Mouse (Mus musculus) heart, adult 2 months (tissue): Measurements from ENCODE around the gene Trim50. TPM values are rescaled to one million over a fixed set of nuclear protein-coding genes. Genes with fewer than 3 reads are reported as not detected.
A peak's percentile ranks its signal among the peaks of the same experiment; 100 is the strongest.

Source experiments
- DNase-seq, 2 experiments: peaks; one replicate each; pipeline ENCODE4 v3.0.0; 2021
- H3K27ac ChIP-seq: fragments of 200-600 bp; 2 replicates; pipeline ENCODE4 v1.8.1; 2022
- H3K27me3 ChIP-seq: fragments of 200-500 bp; 2 replicates; pipeline ENCODE4 v1.6.1; 2012; ENCODE audit warnings: mild to moderate bottlenecking, low read length, inconsistent platforms, mixed read lengths; ENCODE audit not compliant: control insufficient read depth, insufficient read depth
- H3K36me3 ChIP-seq: fragments of 200-500 bp; 2 replicates; pipeline ENCODE4 v1.6.1; 2012; ENCODE audit warnings: low read length, inconsistent platforms; ENCODE audit not compliant: control insufficient read depth, insufficient read depth
- H3K4me1 ChIP-seq: fragments of 200-500 bp; 2 replicates; pipeline ENCODE4 v1.6.1; 2011; ENCODE audit warnings: low read length; ENCODE audit not compliant: control insufficient read depth, insufficient read depth
- H3K4me3 ChIP-seq: fragments of 200-600 bp; 2 replicates; pipeline ENCODE4 v1.8.1; 2022
- H3K79me2 ChIP-seq: fragments of 200-500 bp; replicated peaks from 2 replicates; pipeline ENCODE4 v1.6.1; 2012; ENCODE audit warnings: mild to moderate bottlenecking, inconsistent platforms, low read length, moderate library complexity, mixed read lengths; ENCODE audit not compliant: control insufficient read depth, insufficient read depth
- H3K9ac ChIP-seq: fragments of 200-500 bp; 2 replicates; pipeline ENCODE4 v1.6.1; 2012; ENCODE audit warnings: low read depth, mild to moderate bottlenecking, control low read depth, inconsistent platforms, low read length, mixed read lengths
- CTCF ChIP-seq: fragments of 200-600 bp; IDR thresholded peaks from 2 replicates; pipeline ENCODE4 v1.8.1; 2022; ENCODE audit warnings: antibody characterized with exemption, mild to moderate bottlenecking, moderate library complexity
- EP300 ChIP-seq: fragments of 200-500 bp; IDR thresholded peaks from 2 replicates; pipeline ENCODE4 v1.6.1; 2011; ENCODE audit warnings: low read depth, low read length, control low read depth; ENCODE audit not compliant: insufficient read depth
- POLR2A ChIP-seq: fragments of 200-500 bp; IDR thresholded peaks from 2 replicates; pipeline ENCODE4 v1.6.1; 2011; ENCODE audit warnings: mild to moderate bottlenecking, low read depth, low read length, control low read depth; ENCODE audit not compliant: insufficient read depth
- WGBS: fragments of 180-500 bp; shearing (Covaris S2); methylation state at CpG from one replicate; pipeline ENCODE4 v1.1.7; 2018; 5-methylcytosine and 5-hydroxymethylcytosine counted together
- intact Hi-C: fragments of 180-260 bp; cut with DNase I; formaldehyde crosslinking; loops from one replicate; pipeline ENCODE4 v1.15.1; 2025
- microRNA-seq, 2 experiments: library from miRNA; unstranded; fragments of <30 nt; microRNA quantifications; one replicate each; pipeline ENCODE4 v1.2.0; 2021
- polyA plus RNA-seq: library from polyadenylated mRNA; depleted of rRNA; stranded (reverse); fragments of >200 nt; gene quantifications from 2 replicates; pipeline ENCODE4 v1.2.3, GENCODE M21; 2012; rRNA removed
- total RNA-seq, 2 experiments: library from RNA; stranded (reverse); gene quantifications; 2 replicates each; pipeline ENCODE4 v1.2.3; 2021

The Trim50 gene
- total and polyA plus RNA-seq, 3 experiments, result 0.11 to 0.18 TPM; not detected in 1

- H3K36me3 ChIP-seq, result no peaks in the 10 kb centered on the region
- no peaks in the 10 kb centered on the region for H3K4me1 ChIP-seq
- WGBS, result 7% methylated on average over 2 of the region's 2 CpGs
- no peak overlapping the region for H3K4me3 ChIP-seq
- no peak overlapping the region for H3K9ac ChIP-seq
- peak; percentile 70 to 82 for DNase-seq
- intact Hi-C loops, result loop anchor here (1.0 to 5.0 kb wide), 4 partner anchors 94 to 362 kb away; partner anchors contain the start of gene Hip1
- H3K27me3 ChIP-seq, result no peaks in the 10 kb centered on the region
- no peak overlapping the region for H3K27ac ChIP-seq
- TF ChIP-seq POLR2A (no peak), CTCF (peak; percentile 99; the same call in 1 of the 2 replicates), EP300 (peak; percentile 70; the same call in 1 of the 2 replicates)
- H3K79me2 ChIP-seq, result no peaks in the 10 kb centered on the region
Measured at GRCm38 (mm10) chr5:135400244-135400643, 47.1 kb downstream of the Trim50 start.

- intact Hi-C loops, result loop anchor here (5.0 kb wide), 2 partner anchors 143 to 358 kb away; partner anchors contain the start of gene Hip1
- no peaks in the 10 kb centered on the region for H3K36me3 ChIP-seq
- H3K4me1 ChIP-seq, result no peaks in the 10 kb centered on the region
- no peaks in the 10 kb centered on the region for H3K27me3 ChIP-seq
- no peaks in the 10 kb centered on the region for H3K79me2 ChIP-seq
- no peak overlapping the region for H3K27ac ChIP-seq
- H3K4me3 ChIP-seq, result no peak overlapping the region
- 38% methylated on average over 20 of the region's 20 CpGs for WGBS
- no peak overlapping the region for H3K9ac ChIP-seq
- no peak for TF ChIP-seq CTCF
- no peak for TF ChIP-seq EP300
- TF ChIP-seq POLR2A, result no peak
- no peak for DNase-seq
Measured at GRCm38 (mm10) chr5:135404623-135405022, 51.5 kb downstream of the Trim50 start.

- intact Hi-C loops, result no loop called here
- Histone ChIP-seq H3K27me3 (no peaks in the 10 kb centered on the region), H3K4me3 (no peak overlapping the region), H3K9ac (no peak overlapping the region), H3K4me1 (no peaks in the 10 kb centered on the region), H3K36me3 (no peaks in the 10 kb centered on the region), H3K27ac (no peak overlapping the region), H3K79me2 (no peaks in the 10 kb centered on the region)
- no peak for TF ChIP-seq EP300
- no peak for TF ChIP-seq CTCF
- no peak for TF ChIP-seq POLR2A
- 85% methylated on average over 9 of the region's 9 CpGs for WGBS
- DNase-seq, result no peak
Measured at GRCm38 (mm10) chr5:135405437-135405836, 52.3 kb downstream of the Trim50 start.

GRCm38 (mm10) chr5:135408114-135408513 lies 55.0 kb downstream of the Trim50 start:
- Histone ChIP-seq H3K27ac (no peak overlapping the region), H3K4me1 (no peaks in the 10 kb centered on the region), H3K9ac (no peak overlapping the region), H3K27me3 (no peaks in the 10 kb centered on the region), H3K36me3 (no peaks in the 10 kb centered on the region), H3K4me3 (no peak overlapping the region), H3K79me2 (no peaks in the 10 kb centered on the region)
- WGBS, result 91% methylated on average over 4 of the region's 4 CpGs
- no peak for DNase-seq
- intact Hi-C loops, result no loop called here
- TF ChIP-seq CTCF, result no peak
- no peak for TF ChIP-seq POLR2A
- no peak for TF ChIP-seq EP300

- Histone ChIP-seq H3K4me1 (no peaks in the 10 kb centered on the region), H3K27me3 (no peaks in the 10 kb centered on the region), H3K36me3 (no peaks in the 10 kb centered on the region), H3K9ac (no peak overlapping the region), H3K27ac (no peak overlapping the region), H3K79me2 (no peaks in the 10 kb centered on the region), H3K4me3 (no peak overlapping the region)
- intact Hi-C loops, result no loop called here
- no peak for DNase-seq
- WGBS, result 75% methylated on average over 9 of the region's 9 CpGs
- no peak for TF ChIP-seq EP300
- no peak for TF ChIP-seq POLR2A
- TF ChIP-seq CTCF, result no peak
Measured at GRCm38 (mm10) chr5:135410266-135410665, 57.2 kb downstream of the Trim50 start.

Small RNA genes within 50 kb of the gene (microRNA-seq; reads per million reads assigned to microRNA genes)
- 0 to 0.77 reads per million in 2 experiments for gene Mir7033

Other genes starting within 250 kb of the Trim50 start
- gene Tbl2, start 203.6 kb upstream of the Trim50 start, total RNA-seq, result 10 to 100 TPM in 1 of 2 experiments, 1 to 10 TPM in 1; 9.9 to 10.6 TPM
- 5.8 and 8.8 TPM in 2 replicates for gene Tbl2, start 203.6 kb upstream of the Trim50 start, polyA plus RNA-seq
- 10 to 100 TPM; 40.3 to 44.1 TPM for gene Bcl7b, start 185.0 kb upstream of the Trim50 start, total RNA-seq
- gene Bcl7b, start 185.0 kb upstream of the Trim50 start, polyA plus RNA-seq, result 37.5 and 37.6 TPM in 2 replicates
- 10 to 100 TPM; 42.3 to 46.1 TPM for gene Baz1b, start 166.0 kb upstream of the Trim50 start, total RNA-seq
- gene Baz1b, start 166.0 kb upstream of the Trim50 start, polyA plus RNA-seq, result 13.9 and 20.8 TPM in 2 replicates
- 1 to 10 TPM in 1 of 2 experiments, under 1 TPM in 1; 0.78 to 1.3 TPM for gene Fzd9, start 102.1 kb upstream of the Trim50 start, total RNA-seq
- gene Fzd9, start 102.1 kb upstream of the Trim50 start, polyA plus RNA-seq, result 1.8 TPM in 2 replicates
- under 1 TPM; 0.31 to 0.41 TPM for gene Fkbp6, start 3.3 kb upstream of the Trim50 start, total RNA-seq
- gene Fkbp6, start 3.3 kb upstream of the Trim50 start, polyA plus RNA-seq, result 0.26 TPM in 1 of 2 replicates, not detected in the other
- gene Nsun5, start 16.7 kb downstream of the Trim50 start, total RNA-seq, result 10 to 100 TPM; 14.1 to 18.3 TPM
- gene Nsun5, start 16.7 kb downstream of the Trim50 start, polyA plus RNA-seq, result 21.6 and 25.4 TPM in 2 replicates
- gene Pom121, start 41.3 kb downstream of the Trim50 start, total RNA-seq, result 10 to 100 TPM; 12.3 to 13.1 TPM
- 9.2 and 11.3 TPM in 2 replicates for gene Pom121, start 41.3 kb downstream of the Trim50 start, polyA plus RNA-seq
- 10 to 100 TPM; 25.0 to 29.6 TPM for gene Hip1, start 191.8 kb downstream of the Trim50 start, total RNA-seq
- gene Hip1, start 191.8 kb downstream of the Trim50 start, polyA plus RNA-seq, result 22.2 and 34.4 TPM in 2 replicates
- gene Ccl26, start 210.3 kb downstream of the Trim50 start, total RNA-seq, result not detected
- not detected in 2 replicates for gene Ccl26, start 210.3 kb downstream of the Trim50 start, polyA plus RNA-seq
- gene Ccl24, start 219.8 kb downstream of the Trim50 start, total RNA-seq, result 1 to 10 TPM; 2.6 TPM
- 3.2 and 4.3 TPM in 2 replicates for gene Ccl24, start 219.8 kb downstream of the Trim50 start, polyA plus RNA-seq